ENCODE assay signal across 21 mouse cellular contexts in genomic region chr16:34894016-34894415, GRCm38 (mm10).
DNase-seq lines count a peak whose midpoint lies in the region; ATAC-seq and TF ChIP-seq lines count a peak whose summit lies in the region.
"Had no signal": no experiment of that assay in that cellular context is flagged by ENCODE, and none has a peak within 500 bp of the region (broad histone marks: within the 10 kb centered on the region; RNA-seq: fewer than 3 reads in every experiment).

No protein-coding gene starts in this region.

- H3K79me2 ChIP-seq in liver, adult 2 months (ENCODE audit: control insufficient read depth, insufficient read depth, low read length) = no peaks in the 10 kb centered on the region

- no peaks in the 10 kb centered on the region for H3K9me3 ChIP-seq in liver, embryonic 11.5 days (ENCODE audit: control insufficient read depth, low read length)
- H3K9me3 ChIP-seq: embryonic facial prominence, embryonic 13.5 days; embryonic facial prominence, embryonic 15.5 days; forebrain, embryonic 10.5 days; forebrain, embryonic 12.5 days had no signal

- no peaks in the 10 kb centered on the region for H3K27me3 ChIP-seq in liver, adult 2 months (ENCODE audit: control insufficient read depth, insufficient read depth, low read length)
- H3K27me3 ChIP-seq in liver, embryonic 11.5 days (replicated peaks; ENCODE audit: control insufficient read depth, insufficient read depth, low read length) = no peaks in the 10 kb centered on the region
- H3K27me3 ChIP-seq: embryonic facial prominence, embryonic 13.5 days; embryonic facial prominence, embryonic 15.5 days; forebrain, embryonic 12.5 days had no signal

- H3K4me1 ChIP-seq in liver, adult 2 months (ENCODE audit: control insufficient read depth, insufficient read depth, low read length) = peaks cover 15% of the 10 kb centered on the region
- H3K4me1 ChIP-seq in liver, embryonic 11.5 days (replicated peaks; ENCODE audit: control insufficient read depth, insufficient read depth, low read length) = no peaks in the 10 kb centered on the region

- no peaks in the 10 kb centered on the region for H3K36me3 ChIP-seq in liver, adult 2 months (ENCODE audit: control insufficient read depth, insufficient read depth, low read length)
- no peaks in the 10 kb centered on the region for H3K36me3 ChIP-seq in liver, embryonic 11.5 days (ENCODE audit: control insufficient read depth, insufficient read depth, low read length)
- H3K36me3 ChIP-seq: embryonic facial prominence, embryonic 13.5 days; embryonic facial prominence, embryonic 15.5 days; forebrain, embryonic 10.5 days; forebrain, embryonic 12.5 days had no signal

- peak; percentile 67 for DNase-seq in kidney, adult 9 months
- no peak for DNase-seq in kidney, postnatal 10 days
- DNase-seq in liver, adult 2 months (ENCODE audit: extremely low read depth, low read depth, low spot score) = peak; percentile 86
- no peak for DNase-seq in liver, embryonic 11.5 days (ENCODE audit: low spot score)
- DNase-seq: adrenal gland, adult 2 months; adrenal gland, postnatal 10 days; adrenal gland, postnatal 25 days; cerebellum, adult 11 months; cerebellum, adult 18-20 months; cerebellum, adult 8-10 months; cerebellum, adult 9-11 months; cerebellum, postnatal 14 days; cerebellum, postnatal 36 days; embryo, embryonic 11 days had no signal

- H3K4me3 ChIP-seq in liver, adult 2 months (ENCODE audit: insufficient read depth, low read depth, low read length) = no peak overlapping the region
- no peak overlapping the region for H3K4me3 ChIP-seq in liver, embryonic 11.5 days (ENCODE audit: low read depth, low read length)
- H3K4me3 ChIP-seq: embryonic facial prominence, embryonic 13.5 days; embryonic facial prominence, embryonic 15.5 days; erythroblast, embryonic 14.5 days; forebrain, embryonic 10.5 days; forebrain, embryonic 12.5 days had no signal

- H3K4me2 ChIP-seq in liver, embryonic 11.5 days = no peak overlapping the region
- H3K4me2 ChIP-seq: embryonic facial prominence, embryonic 13.5 days; embryonic facial prominence, embryonic 15.5 days; forebrain, embryonic 12.5 days had no signal

- H3K9ac ChIP-seq in liver, adult 2 months (ENCODE audit: low read depth, low read length) = no peak overlapping the region
- H3K9ac ChIP-seq in liver, embryonic 11.5 days (ENCODE audit: low read depth, low read length) = no peak overlapping the region
- H3K9ac ChIP-seq: embryonic facial prominence, embryonic 13.5 days; embryonic facial prominence, embryonic 15.5 days; forebrain, embryonic 12.5 days had no signal

- no peak for TF ChIP-seq POLR2A in liver, adult 2 months (IDR thresholded peaks at IDR 0.05; ENCODE audit: extremely low read depth, insufficient read depth, low read length)

- WGBS in liver, adult 2 months = 26% methylated on average over 3 of the region's 3 CpGs
- 89% methylated on average over 3 of the region's 3 CpGs for WGBS in liver, embryonic 11.5 days

- no peak for ATAC-seq in liver, embryonic 11.5 days (replicated peaks; ENCODE audit: low FRiP score)
- ATAC-seq: forebrain, embryonic 14.5 days; forebrain, embryonic 16.5 days had no signal

- TF ChIP-seq CTCF in liver, adult 2 months (IDR thresholded peaks at IDR 0.05; ENCODE audit: low read depth, low read length) = no peak

- peak overlapping the region; percentile 93 for H3K27ac ChIP-seq in liver, adult 2 months (replicated peaks; ENCODE audit: insufficient read depth, low read depth, low read length)
- no peak overlapping the region for H3K27ac ChIP-seq in liver, embryonic 11.5 days (ENCODE audit: low read depth, low read length)
- H3K27ac ChIP-seq: embryonic facial prominence, embryonic 13.5 days; embryonic facial prominence, embryonic 15.5 days; forebrain, embryonic 10.5 days; forebrain, embryonic 12.5 days had no signal

Comparison
In these comparisons a context has a peak if more than half of its experiments do, and no peak if none do; other contexts are left out.
1. DNase-seq: peak in kidney, adult 9 months (single experiment) and liver, adult 2 months (single experiment); none in kidney, postnatal 10 days (single experiment) and liver, embryonic 11.5 days (single experiment).